Mouse (Mus musculus): Measurements from ENCODE around the gene Megf11. TPM values are rescaled to one million over a fixed set of nuclear protein-coding genes. Genes with fewer than 3 reads are reported as not detected.
"Not testable (repeated sequence)": the region's sequence is repeated elsewhere in the genome, so short reads cannot be mapped to it uniquely, and the experiment has no call there.

Gene Megf11
- polyA plus RNA-seq, 1 experiment: 6.2 TPM

DNA sequence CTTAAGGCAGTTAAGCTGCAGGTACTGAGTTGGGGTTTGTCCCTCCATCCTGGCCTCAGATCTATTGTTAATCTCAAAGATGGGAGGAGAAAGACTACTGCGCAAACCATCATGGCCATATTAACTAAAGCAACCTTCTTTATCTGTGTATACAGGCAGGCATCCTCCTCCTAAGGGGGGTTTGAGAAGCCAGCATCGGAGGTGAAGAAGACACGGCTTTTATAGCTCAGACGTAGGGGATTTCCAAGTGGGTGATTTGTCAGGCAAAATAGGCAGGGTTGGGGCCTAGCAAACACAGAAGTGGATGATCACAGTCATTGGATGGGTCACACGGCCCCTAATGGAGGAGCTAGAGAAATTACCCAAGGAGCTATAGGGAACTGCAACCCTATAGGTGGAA lies 271.2 kb downstream of the Megf11 start:
- no peak overlapping the region for H3K27ac ChIP-seq (ENCODE audit: insufficient read depth, low read length)
- H3K4me3 ChIP-seq (ENCODE audit: insufficient read depth, low read length): no peak overlapping the region
- TF ChIP-seq CTCF (IDR thresholded peaks at IDR 0.05; ENCODE audit: extremely low read depth, insufficient read depth, low read length) (no peak), POLR2A (IDR thresholded peaks at IDR 0.05; ENCODE audit: extremely low read depth, insufficient read depth, low read length) (no peak)
- no peaks in the 10 kb centered on the region for H3K4me1 ChIP-seq (ENCODE audit: control insufficient read depth, insufficient read depth, low read length)

DNA sequence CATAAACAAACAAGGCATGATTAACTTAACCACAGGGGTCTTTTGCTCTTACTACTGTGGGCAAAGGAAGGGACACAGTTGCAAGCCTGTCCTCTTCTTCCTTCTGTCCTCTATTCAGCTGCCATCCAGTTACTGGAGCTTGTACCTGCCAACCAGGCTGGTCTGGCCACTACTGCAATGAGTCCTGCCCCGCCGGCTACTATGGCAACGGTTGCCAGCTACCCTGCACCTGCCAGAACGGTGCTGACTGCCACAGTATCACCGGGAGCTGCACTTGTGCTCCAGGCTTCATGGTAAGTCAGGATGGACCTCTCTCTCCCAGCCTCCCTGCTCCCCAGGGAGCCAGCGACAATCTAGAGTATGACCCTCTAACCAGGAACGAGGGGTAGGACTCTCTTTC lies 274.8 kb downstream of the Megf11 start:
- Histone ChIP-seq H3K4me1 (ENCODE audit: control insufficient read depth, insufficient read depth, low read length) (no peaks in the 10 kb centered on the region), H3K4me3 (ENCODE audit: insufficient read depth, low read length) (no peak overlapping the region), H3K27ac (ENCODE audit: insufficient read depth, low read length) (no peak overlapping the region)
- TF ChIP-seq POLR2A (IDR thresholded peaks at IDR 0.05; ENCODE audit: extremely low read depth, insufficient read depth, low read length): no peak
- no peak for TF ChIP-seq CTCF (IDR thresholded peaks at IDR 0.05; ENCODE audit: extremely low read depth, insufficient read depth, low read length)

DNA sequence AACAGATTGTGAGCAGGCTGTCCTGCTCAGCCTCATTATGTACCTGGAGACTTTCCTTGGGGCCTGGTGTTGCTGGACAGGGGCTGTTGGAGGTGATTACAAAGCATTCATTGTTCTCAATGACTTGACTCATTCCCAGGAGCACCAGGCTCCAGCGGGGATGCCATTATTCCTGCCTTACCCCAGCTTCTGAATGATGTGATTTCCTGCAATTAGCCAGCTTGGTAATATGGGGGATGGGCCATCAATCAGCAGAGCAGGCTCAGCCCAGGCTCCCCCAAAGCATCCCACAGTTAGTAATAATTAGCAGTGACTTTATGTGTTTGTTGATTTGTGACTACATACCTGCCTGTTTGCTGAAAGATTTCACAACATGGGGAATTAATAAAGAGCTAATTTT lies 279.2 kb downstream of the Megf11 start:
- Histone ChIP-seq H3K4me3 (ENCODE audit: insufficient read depth, low read length) (no peak overlapping the region), H3K27ac (ENCODE audit: insufficient read depth, low read length) (no peak overlapping the region), H3K4me1 (ENCODE audit: control insufficient read depth, insufficient read depth, low read length) (0 out of 2 replicates have a peak, but pooled peaks cover 1% of the 10 kb centered on the region)
- TF ChIP-seq CTCF (IDR thresholded peaks at IDR 0.05; ENCODE audit: extremely low read depth, insufficient read depth, low read length): no peak
- TF ChIP-seq POLR2A (IDR thresholded peaks at IDR 0.05; ENCODE audit: extremely low read depth, insufficient read depth, low read length): no peak

DNA sequence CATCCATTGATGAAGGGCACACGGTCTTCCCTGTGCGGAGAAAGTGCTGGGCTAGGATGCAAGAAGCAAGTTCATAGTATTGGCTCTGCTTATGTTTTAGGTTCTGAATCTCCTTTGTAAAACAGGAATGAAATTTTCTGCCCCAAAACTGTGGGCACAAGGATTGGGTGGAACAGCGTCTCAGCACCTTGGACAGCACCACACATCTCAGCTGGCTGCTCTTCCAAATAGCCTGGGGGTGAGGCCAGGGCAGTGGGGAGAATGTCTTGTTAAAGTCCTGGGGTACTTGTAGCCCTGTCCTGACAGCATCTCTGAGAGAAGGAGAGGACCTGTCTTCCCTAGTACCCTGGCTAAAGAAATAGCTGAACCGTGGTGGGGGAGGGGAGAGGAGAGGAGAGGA lies 281.1 kb downstream of the Megf11 start:
- Histone ChIP-seq H3K27ac (ENCODE audit: insufficient read depth, low read length) (no peak overlapping the region), H3K4me3 (ENCODE audit: insufficient read depth, low read length) (no peak overlapping the region), H3K4me1 (ENCODE audit: control insufficient read depth, insufficient read depth, low read length) (0 out of 2 replicates have a peak, but pooled peaks cover 1% of the 10 kb centered on the region)
- TF ChIP-seq POLR2A (IDR thresholded peaks at IDR 0.05; ENCODE audit: extremely low read depth, insufficient read depth, low read length) (no peak), CTCF (IDR thresholded peaks at IDR 0.05; ENCODE audit: extremely low read depth, insufficient read depth, low read length) (no peak)

DNA sequence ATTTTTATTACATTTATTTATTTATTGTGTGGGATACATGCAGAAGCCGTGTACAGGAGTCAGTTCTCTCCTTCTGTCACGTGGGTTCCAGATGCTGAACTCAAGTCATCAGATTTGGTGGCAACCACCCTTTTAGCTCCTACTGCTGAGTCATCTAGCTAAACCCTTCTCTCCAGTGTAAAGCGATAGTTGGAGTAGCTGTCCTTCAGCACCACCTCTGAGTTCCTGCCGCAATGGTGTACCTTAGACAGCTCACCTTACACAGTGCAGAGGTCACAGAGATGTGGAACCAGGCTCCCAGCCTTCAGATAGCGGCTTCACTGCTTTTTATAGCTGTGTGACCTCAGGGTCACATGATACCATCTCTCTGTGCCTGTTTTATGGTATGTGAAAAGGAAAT lies 282.1 kb downstream of the Megf11 start:
- no peak overlapping the region for H3K27ac ChIP-seq (ENCODE audit: insufficient read depth, low read length)
- no peak overlapping the region for H3K4me3 ChIP-seq (ENCODE audit: insufficient read depth, low read length)
- 0 out of 2 replicates have a peak, but pooled peaks cover 1% of the 10 kb centered on the region for H3K4me1 ChIP-seq (ENCODE audit: control insufficient read depth, insufficient read depth, low read length)
- TF ChIP-seq POLR2A (IDR thresholded peaks at IDR 0.05; ENCODE audit: extremely low read depth, insufficient read depth, low read length) (no peak), CTCF (IDR thresholded peaks at IDR 0.05; ENCODE audit: extremely low read depth, insufficient read depth, low read length) (no peak)

DNA sequence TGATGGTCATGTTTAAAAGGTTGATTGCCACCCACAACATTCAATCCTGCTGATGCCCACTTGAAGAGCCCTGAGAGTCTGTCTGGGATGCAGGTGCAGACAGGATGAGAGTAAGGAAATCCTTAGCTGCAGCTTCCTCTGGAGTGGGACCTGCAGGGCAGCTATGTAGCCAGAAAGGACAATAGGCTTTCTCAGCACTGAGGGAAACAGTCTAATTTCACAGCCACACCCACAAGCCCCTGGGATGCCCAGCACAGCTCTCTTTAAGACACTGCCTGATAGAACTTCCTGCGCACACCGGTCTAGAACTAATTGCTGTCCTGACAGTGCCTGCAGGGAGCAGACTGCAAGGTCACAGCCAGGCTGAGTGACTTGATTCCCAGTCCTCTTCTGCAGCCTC lies 282.6 kb downstream of the Megf11 start:
- Histone ChIP-seq H3K4me3 (ENCODE audit: insufficient read depth, low read length) (no peak overlapping the region), H3K4me1 (ENCODE audit: control insufficient read depth, insufficient read depth, low read length) (0 out of 2 replicates have a peak, but pooled peaks cover 1% of the 10 kb centered on the region), H3K27ac (ENCODE audit: insufficient read depth, low read length) (no peak overlapping the region)
- TF ChIP-seq CTCF (IDR thresholded peaks at IDR 0.05; ENCODE audit: extremely low read depth, insufficient read depth, low read length) (no peak), POLR2A (IDR thresholded peaks at IDR 0.05; ENCODE audit: extremely low read depth, insufficient read depth, low read length) (no peak)

DNA sequence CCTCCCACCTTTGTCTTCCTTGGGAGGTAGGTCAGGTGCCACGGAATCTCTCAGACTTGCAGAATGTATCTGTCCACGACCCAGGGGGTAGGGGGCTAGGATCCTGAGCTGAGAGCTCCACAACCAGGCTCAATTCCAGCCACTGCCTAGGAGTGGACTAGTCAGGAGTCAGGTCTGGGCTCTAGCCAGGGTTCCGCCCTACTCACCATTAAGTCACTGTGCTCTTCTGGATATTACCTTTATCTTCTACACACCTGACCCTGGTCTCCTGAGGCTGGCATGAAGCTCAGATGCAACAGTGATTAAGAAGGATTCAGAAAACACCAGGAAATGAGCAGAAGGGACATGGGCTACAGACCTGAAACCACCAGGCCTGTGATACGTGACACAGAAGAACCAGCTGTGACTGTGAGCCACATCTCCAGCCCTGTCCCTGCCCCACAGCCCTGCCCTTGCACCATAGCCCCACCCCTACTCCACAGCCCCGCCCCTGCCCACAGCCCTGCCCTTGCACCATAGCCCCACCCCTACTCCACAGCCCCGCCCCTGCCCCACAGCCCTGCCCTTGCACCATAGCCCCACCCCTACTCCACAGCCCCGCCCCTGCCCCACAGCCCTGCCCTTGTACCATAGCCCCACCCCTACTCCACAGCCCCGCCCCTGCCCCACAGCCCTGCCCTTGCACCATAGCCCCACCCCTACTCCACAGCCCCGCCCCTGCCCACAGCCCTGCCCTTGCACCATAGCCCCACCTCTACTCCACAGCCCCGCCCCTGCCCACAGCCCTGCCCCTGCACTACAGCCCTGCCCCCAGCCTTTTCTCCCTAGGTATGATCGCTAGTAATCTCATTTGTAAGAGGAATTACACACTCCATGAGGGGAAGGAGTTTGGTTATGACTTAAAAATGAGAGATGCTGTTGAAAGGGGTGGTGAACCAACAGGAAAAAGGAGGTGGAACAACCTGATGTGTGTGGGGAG lies 286.2 kb downstream of the Megf11 start:
- not testable (repeated sequence) for H3K4me1 ChIP-seq (ENCODE audit: control insufficient read depth, insufficient read depth, low read length); H3K4me3 ChIP-seq (ENCODE audit: insufficient read depth, low read length); H3K27ac ChIP-seq (ENCODE audit: insufficient read depth, low read length)

DNA sequence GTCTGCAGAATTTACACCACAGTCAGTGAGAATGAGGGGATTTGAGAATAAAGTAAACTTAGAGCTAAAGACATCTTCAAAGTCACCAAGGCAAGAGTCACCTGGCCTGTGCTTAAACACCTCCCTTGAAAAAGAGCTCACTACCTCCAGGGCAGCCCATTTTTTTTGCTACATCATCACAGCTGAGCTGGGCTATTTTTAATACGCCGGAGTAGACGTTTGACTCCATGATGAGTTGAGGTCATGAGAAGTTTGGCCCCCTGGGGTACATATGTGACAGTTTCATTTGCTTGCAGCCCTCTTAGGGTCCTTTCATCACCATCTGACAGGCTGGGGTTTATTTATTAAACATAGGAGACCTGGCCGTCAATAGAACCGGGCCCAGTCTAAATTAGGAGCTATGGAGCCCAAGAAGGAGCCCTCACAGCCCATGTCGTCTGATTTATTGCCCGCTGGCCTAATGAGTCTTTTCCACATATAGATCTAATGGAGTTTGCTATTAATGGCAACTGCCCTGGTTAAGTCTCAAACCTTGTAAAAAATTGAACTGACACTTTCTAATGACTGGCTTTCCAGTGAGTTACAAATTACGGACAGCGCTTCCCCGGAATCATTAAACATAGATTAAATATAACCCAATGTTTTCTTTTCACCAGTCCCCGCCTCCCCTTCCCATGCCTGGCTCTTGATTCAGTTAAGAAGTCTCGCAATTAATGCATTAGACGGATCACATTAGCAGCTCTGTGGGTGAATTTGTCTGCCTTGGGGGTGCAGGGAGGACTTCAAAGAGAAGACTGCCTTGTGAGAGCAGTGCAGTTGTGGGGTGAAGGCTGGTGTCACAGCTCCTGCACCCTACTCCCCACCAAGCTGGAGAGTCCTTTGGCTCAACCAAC lies 301.9 kb downstream of the Megf11 start:
- H3K27ac ChIP-seq (ENCODE audit: insufficient read depth, low read length): no peak overlapping the region
- TF ChIP-seq CTCF (IDR thresholded peaks at IDR 0.05; ENCODE audit: extremely low read depth, insufficient read depth, low read length) (no peak), POLR2A (IDR thresholded peaks at IDR 0.05; ENCODE audit: extremely low read depth, insufficient read depth, low read length) (no peak)
- no peak overlapping the region for H3K4me3 ChIP-seq (ENCODE audit: insufficient read depth, low read length)
- no peaks in the 10 kb centered on the region for H3K4me1 ChIP-seq (ENCODE audit: control insufficient read depth, insufficient read depth, low read length)

DNA sequence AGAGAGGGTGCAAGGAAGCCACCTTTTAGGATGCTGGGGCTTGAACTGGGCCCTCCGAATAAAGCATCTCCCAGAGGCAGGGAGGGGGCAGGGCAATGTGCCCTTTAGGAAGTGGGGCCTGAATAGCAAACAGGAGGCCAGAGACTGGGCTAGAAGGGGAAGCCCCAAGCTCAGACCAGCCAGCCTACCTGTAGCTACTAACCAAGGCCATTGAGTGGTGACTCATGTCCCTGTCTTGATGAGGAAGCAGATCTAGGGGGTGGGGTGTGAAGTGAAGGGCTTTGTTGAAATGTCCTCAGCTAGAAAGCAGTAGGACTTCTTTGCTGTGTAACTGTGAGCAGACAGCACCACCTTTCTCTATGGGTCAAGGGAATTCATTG lies 302.6 kb downstream of the Megf11 start:
- H3K4me1 ChIP-seq (ENCODE audit: control insufficient read depth, insufficient read depth, low read length): no peaks in the 10 kb centered on the region
- TF ChIP-seq CTCF (IDR thresholded peaks at IDR 0.05; ENCODE audit: extremely low read depth, insufficient read depth, low read length) (no peak), POLR2A (IDR thresholded peaks at IDR 0.05; ENCODE audit: extremely low read depth, insufficient read depth, low read length) (no peak)
- H3K4me3 ChIP-seq (ENCODE audit: insufficient read depth, low read length): no peak overlapping the region
- H3K27ac ChIP-seq (ENCODE audit: insufficient read depth, low read length): no peak overlapping the region
